Mouse (Mus musculus): ENCODE results near the gene Sp2.

GRCm38 (mm10) chr11:97013121-97013670 is 30.4 kb upstream of the Sp2 start, which contains the start of gene Sp6:
- TF ChIP-seq POLR2A (IDR thresholded peaks at IDR 0.05; ENCODE audit: extremely low read depth, insufficient read depth, low read length) (no peak), CTCF (IDR thresholded peaks at IDR 0.05; ENCODE audit: extremely low read depth, insufficient read depth, low read length) (no peak)

Measured in cortical plate, adult 2 months (tissue).